Mouse (Mus musculus): ENCODE measurements around the gene Cdk17. TPM values are rescaled to one million over a fixed set of nuclear protein-coding genes. Genes with fewer than 3 reads are reported as not detected.

Gene Cdk17
- polyA plus RNA-seq, 1 experiment from 2014 or later, result 24.8 TPM

DNA sequence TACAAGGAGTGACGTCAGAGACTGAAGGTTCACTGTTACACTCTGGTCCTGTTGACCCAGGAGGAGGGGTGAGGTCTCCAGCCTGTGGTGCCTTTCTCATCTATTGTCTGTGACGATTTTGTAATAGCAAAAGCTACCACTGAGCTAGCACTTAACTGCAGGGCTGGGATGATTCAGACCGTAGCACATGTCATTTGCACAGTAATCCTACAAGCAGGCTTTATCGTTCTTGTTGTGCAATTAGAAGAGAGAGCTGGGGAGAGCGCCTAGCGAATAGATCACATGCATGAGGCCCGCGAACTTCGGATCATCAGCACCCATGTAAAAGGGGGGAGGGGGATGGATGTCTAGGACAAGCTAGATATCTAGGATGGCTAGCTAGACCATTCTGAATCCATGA, 105.2 kb downstream of the Cdk17 start:
- Histone ChIP-seq H3K27ac (ENCODE audit: low read depth, low read length) (no peak overlapping the region), H3K36me3 (ENCODE audit: control insufficient read depth, insufficient read depth, low read length) (peaks cover 34% of the 10 kb centered on the region), H3K4me2 (replicated peaks; ENCODE audit: low read depth, low read length) (no peak overlapping the region), H3K9ac (ENCODE audit: low read depth, low read length) (no peak overlapping the region), H3K27me3 (ENCODE audit: control insufficient read depth, insufficient read depth, low read length) (no peaks in the 10 kb centered on the region), H3K4me1 (ENCODE audit: control insufficient read depth, insufficient read depth, low read length) (peaks cover 18% of the 10 kb centered on the region), H3K9me3 (ENCODE audit: control insufficient read depth, low read length) (no peaks in the 10 kb centered on the region), H3K4me3 (ENCODE audit: low read length) (no peak overlapping the region)
- ATAC-seq (ENCODE audit: low FRiP score, low TSS enrichment), result no peak
- WGBS, result 92% methylated on average over 9 of the region's 9 CpGs

DNA sequence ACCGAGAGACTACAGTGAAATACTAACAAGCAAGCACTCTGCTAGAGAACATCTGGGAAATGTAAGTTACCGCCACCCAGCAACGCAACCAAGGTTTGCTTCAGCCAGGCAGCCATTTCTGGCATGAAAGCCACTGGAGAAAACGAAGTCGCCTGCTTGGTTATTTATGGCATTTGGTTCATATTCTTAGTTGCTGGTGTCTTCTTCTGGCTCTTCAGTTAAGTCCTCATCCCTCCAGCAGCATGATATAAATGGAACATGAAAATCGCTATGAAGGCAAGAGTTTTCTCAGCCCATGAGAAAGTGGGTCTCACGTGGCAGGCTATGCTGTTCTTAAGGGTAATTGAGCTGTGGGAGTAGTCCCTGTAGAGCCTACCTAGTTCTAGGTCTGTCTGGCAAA, 105.8 kb downstream of the Cdk17 start:
- 87% methylated on average over 7 of the region's 7 CpGs for WGBS
- peaks cover 11% of the 10 kb centered on the region for H3K4me1 ChIP-seq (ENCODE audit: control insufficient read depth, insufficient read depth, low read length)
- no peak overlapping the region for H3K4me2 ChIP-seq (replicated peaks; ENCODE audit: low read depth, low read length)
- no peak overlapping the region for H3K9ac ChIP-seq (ENCODE audit: low read depth, low read length)
- no peak overlapping the region for H3K27ac ChIP-seq (ENCODE audit: low read depth, low read length)
- ATAC-seq (ENCODE audit: low FRiP score, low TSS enrichment), result no peak
- H3K27me3 ChIP-seq (ENCODE audit: control insufficient read depth, insufficient read depth, low read length), result no peaks in the 10 kb centered on the region
- H3K4me3 ChIP-seq (ENCODE audit: low read length), result no peak overlapping the region
- H3K9me3 ChIP-seq (ENCODE audit: control insufficient read depth, low read length), result no peaks in the 10 kb centered on the region
- H3K36me3 ChIP-seq (ENCODE audit: control insufficient read depth, insufficient read depth, low read length), result peaks cover 34% of the 10 kb centered on the region

- Histone ChIP-seq H3K27ac (ENCODE audit: low read depth, low read length) (no peak overlapping the region), H3K4me3 (ENCODE audit: low read length) (no peak overlapping the region), H3K36me3 (ENCODE audit: control insufficient read depth, insufficient read depth, low read length) (peaks cover 34% of the 10 kb centered on the region), H3K27me3 (ENCODE audit: control insufficient read depth, insufficient read depth, low read length) (no peaks in the 10 kb centered on the region), H3K4me2 (replicated peaks; ENCODE audit: low read depth, low read length) (no peak overlapping the region), H3K9me3 (ENCODE audit: control insufficient read depth, low read length) (no peaks in the 10 kb centered on the region), H3K4me1 (ENCODE audit: control insufficient read depth, insufficient read depth, low read length) (peaks cover 2% of the 10 kb centered on the region), H3K9ac (ENCODE audit: low read depth, low read length) (no peak overlapping the region)
- 91% methylated on average over 5 of the region's 5 CpGs for WGBS
- no peak for ATAC-seq (ENCODE audit: low FRiP score, low TSS enrichment)
These were observed 106.8 kb downstream of the Cdk17 start for GRCm38 (mm10) chr10:93267509-93267908.

DNA sequence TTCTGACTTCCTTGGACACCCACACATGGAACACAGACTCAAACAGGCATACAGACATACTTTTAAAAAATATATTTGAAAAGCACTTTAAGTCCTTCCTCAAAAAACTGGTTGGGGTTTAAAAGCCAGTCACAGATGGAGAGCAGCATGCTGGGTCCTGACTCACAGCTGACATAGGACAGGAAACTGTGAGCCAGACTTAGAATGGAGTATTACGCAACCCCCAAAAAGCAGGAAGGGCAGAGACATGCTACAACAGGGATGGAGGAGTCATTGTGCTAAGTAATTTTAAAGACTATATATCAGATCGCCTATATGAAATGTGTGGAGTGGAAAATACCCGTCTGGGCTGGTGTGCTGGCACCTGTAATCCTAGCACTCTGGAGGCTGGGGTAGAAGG, 107.7 kb downstream of the Cdk17 start:
- H3K9ac ChIP-seq (ENCODE audit: low read depth, low read length), result no peak overlapping the region
- H3K27me3 ChIP-seq (ENCODE audit: control insufficient read depth, insufficient read depth, low read length), result no peaks in the 10 kb centered on the region
- ATAC-seq (ENCODE audit: low FRiP score, low TSS enrichment), result no peak
- H3K4me2 ChIP-seq (replicated peaks; ENCODE audit: low read depth, low read length), result no peak overlapping the region
- H3K4me3 ChIP-seq (ENCODE audit: low read length), result no peak overlapping the region
- H3K36me3 ChIP-seq (ENCODE audit: control insufficient read depth, insufficient read depth, low read length), result peaks cover 32% of the 10 kb centered on the region
- H3K9me3 ChIP-seq (ENCODE audit: control insufficient read depth, low read length), result no peaks in the 10 kb centered on the region
- 92% methylated on average over 3 of the region's 3 CpGs for WGBS
- no peak overlapping the region for H3K27ac ChIP-seq (ENCODE audit: low read depth, low read length)
- H3K4me1 ChIP-seq (ENCODE audit: control insufficient read depth, insufficient read depth, low read length), result no peaks in the 10 kb centered on the region; the same call in none of the 2 replicates

- Histone ChIP-seq H3K36me3 (ENCODE audit: control insufficient read depth, insufficient read depth, low read length) (peaks cover 19% of the 10 kb centered on the region), H3K4me2 (replicated peaks; ENCODE audit: low read depth, low read length) (no peak overlapping the region)
- 20% methylated on average over 4 of the region's 4 CpGs for WGBS
These were observed 109.1 kb downstream of the Cdk17 start for GRCm38 (mm10) chr10:93269744-93270143.

GRCm38 (mm10) chr10:93270889-93271460, 110.3 kb downstream of the Cdk17 start:
- WGBS, result 87% methylated on average over 6 of the region's 6 CpGs
- Histone ChIP-seq H3K27me3 (ENCODE audit: control insufficient read depth, insufficient read depth, low read length) (no peaks in the 10 kb centered on the region), H3K36me3 (ENCODE audit: control insufficient read depth, insufficient read depth, low read length) (peaks cover 7% of the 10 kb centered on the region; the same call in 1 of the 2 replicates), H3K4me3 (ENCODE audit: low read length) (no peak overlapping the region), H3K4me2 (replicated peaks; ENCODE audit: low read depth, low read length) (no peak overlapping the region), H3K27ac (ENCODE audit: low read depth, low read length) (no peak overlapping the region), H3K9me3 (ENCODE audit: control insufficient read depth, low read length) (no peaks in the 10 kb centered on the region), H3K9ac (ENCODE audit: low read depth, low read length) (no peak overlapping the region), H3K4me1 (ENCODE audit: control insufficient read depth, insufficient read depth, low read length) (peaks cover 17% of the 10 kb centered on the region)
- no peak for ATAC-seq (ENCODE audit: low FRiP score, low TSS enrichment)

More at GRCm38 (mm10) chr10:93269744-93270143, 109.1 kb downstream of the Cdk17 start:
- Histone ChIP-seq H3K4me1 (ENCODE audit: control insufficient read depth, insufficient read depth, low read length) (peaks cover 8% of the 10 kb centered on the region), H3K27ac (ENCODE audit: low read depth, low read length) (no peak overlapping the region), H3K9ac (ENCODE audit: low read depth, low read length) (no peak overlapping the region; the same call in 1 of the 2 replicates), H3K27me3 (ENCODE audit: control insufficient read depth, insufficient read depth, low read length) (no peaks in the 10 kb centered on the region), H3K9me3 (ENCODE audit: control insufficient read depth, low read length) (no peaks in the 10 kb centered on the region), H3K4me3 (ENCODE audit: low read length) (no peak overlapping the region)
- no peak for ATAC-seq (ENCODE audit: low FRiP score, low TSS enrichment)

DNA sequence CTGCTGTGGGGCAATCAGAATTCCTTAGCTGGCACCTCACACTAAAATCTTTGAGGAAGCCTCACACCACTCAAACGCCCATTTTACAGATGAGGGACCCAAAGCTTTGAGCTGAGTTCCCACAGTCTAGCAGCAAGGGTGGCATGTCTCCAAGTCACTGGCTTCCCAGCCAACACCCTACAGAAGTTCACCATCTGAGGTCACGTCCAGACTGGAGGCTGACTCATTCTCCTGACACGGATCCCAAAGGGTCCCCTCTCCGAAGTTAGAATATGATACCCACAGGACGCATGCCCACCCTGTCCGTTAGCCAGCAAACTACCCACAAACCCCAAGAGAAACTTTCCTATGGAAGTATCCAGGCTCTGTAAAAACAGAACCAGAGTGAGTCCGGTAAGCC, 111.2 kb downstream of the Cdk17 start:
- no peak overlapping the region for H3K9ac ChIP-seq (ENCODE audit: low read depth, low read length)
- H3K9me3 ChIP-seq (ENCODE audit: control insufficient read depth, low read length), result no peaks in the 10 kb centered on the region
- H3K27me3 ChIP-seq (ENCODE audit: control insufficient read depth, insufficient read depth, low read length), result no peaks in the 10 kb centered on the region
- peaks cover 23% of the 10 kb centered on the region for H3K4me1 ChIP-seq (ENCODE audit: control insufficient read depth, insufficient read depth, low read length)
- ATAC-seq (ENCODE audit: low FRiP score, low TSS enrichment), result no peak
- H3K36me3 ChIP-seq (ENCODE audit: control insufficient read depth, insufficient read depth, low read length), result peaks cover 1% of the 10 kb centered on the region; the same call in 1 of the 2 replicates
- no peak overlapping the region for H3K27ac ChIP-seq (ENCODE audit: low read depth, low read length)
- no peak overlapping the region for H3K4me3 ChIP-seq (ENCODE audit: low read length)
- WGBS, result 86% methylated on average over 7 of the region's 7 CpGs
- no peak overlapping the region for H3K4me2 ChIP-seq (replicated peaks; ENCODE audit: low read depth, low read length)

DNA sequence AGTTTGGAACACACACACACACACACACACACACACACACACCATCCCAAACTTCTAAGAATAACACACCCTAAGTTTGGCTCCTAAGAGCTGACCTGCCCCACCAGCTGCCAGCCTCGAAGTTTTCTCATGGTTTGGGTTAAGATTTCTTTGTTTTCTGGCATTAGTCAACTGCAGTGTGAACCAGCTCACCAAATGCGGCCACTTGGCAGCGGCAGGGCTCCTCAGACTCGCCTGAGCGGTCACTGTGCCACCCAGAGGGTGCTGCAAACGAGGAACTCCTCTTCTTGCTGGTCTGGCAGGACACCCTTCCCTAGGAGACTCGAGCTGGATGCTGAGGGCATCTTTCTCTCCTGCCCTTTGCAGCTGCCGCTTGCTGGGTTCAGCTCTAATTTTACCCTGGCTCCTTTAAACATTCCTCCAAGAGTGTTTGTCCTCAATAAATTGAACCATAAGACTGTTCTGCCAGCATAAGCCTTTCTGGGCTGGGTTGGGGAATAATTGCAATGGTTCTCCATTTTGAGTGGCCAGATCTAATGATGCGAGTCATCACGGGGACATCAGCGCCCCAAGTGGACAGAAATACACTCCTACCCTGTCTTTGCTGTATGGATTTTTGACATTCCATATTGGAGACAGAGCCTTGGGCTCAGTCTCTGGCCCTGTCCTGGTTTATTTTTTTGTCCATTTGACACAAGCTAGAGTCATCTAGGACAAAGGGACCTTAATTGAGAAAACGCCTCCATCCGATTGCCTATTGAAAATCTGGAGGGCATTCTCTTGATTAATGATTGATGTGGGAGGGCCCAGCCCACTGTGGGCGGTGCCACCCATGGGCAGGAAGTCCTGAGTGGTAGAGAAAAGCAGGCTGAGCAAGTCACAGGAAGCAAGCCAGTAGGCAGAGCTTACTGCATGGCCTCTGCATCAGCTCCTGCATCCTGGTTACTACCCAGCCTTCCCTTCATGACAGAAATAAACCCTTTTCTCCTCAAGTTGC, 112.6 kb downstream of the Cdk17 start:
- ATAC-seq (ENCODE audit: low FRiP score, low TSS enrichment), result no peak
- Histone ChIP-seq H3K36me3 (ENCODE audit: control insufficient read depth, insufficient read depth, low read length) (no peaks in the 10 kb centered on the region), H3K4me2 (replicated peaks; ENCODE audit: low read depth, low read length) (no peak overlapping the region), H3K4me1 (ENCODE audit: control insufficient read depth, insufficient read depth, low read length) (peaks cover 23% of the 10 kb centered on the region), H3K27ac (ENCODE audit: low read depth, low read length) (no peak overlapping the region), H3K4me3 (ENCODE audit: low read length) (no peak overlapping the region), H3K9ac (ENCODE audit: low read depth, low read length) (no peak overlapping the region), H3K27me3 (ENCODE audit: control insufficient read depth, insufficient read depth, low read length) (no peaks in the 10 kb centered on the region), H3K9me3 (ENCODE audit: control insufficient read depth, low read length) (no peaks in the 10 kb centered on the region)
- 76% methylated on average over 14 of the region's 14 CpGs for WGBS

GRCm38 (mm10) chr10:93274277-93274696, 113.6 kb downstream of the Cdk17 start:
- no peak for ATAC-seq (ENCODE audit: low FRiP score, low TSS enrichment)
- H3K27ac ChIP-seq (ENCODE audit: low read depth, low read length), result no peak overlapping the region
- no peak overlapping the region for H3K4me2 ChIP-seq (replicated peaks; ENCODE audit: low read depth, low read length)
- H3K9me3 ChIP-seq (ENCODE audit: control insufficient read depth, low read length), result no peaks in the 10 kb centered on the region
- H3K9ac ChIP-seq (ENCODE audit: low read depth, low read length), result no peak overlapping the region
- WGBS, result 53% methylated on average over 2 of the region's 2 CpGs
- H3K36me3 ChIP-seq (ENCODE audit: control insufficient read depth, insufficient read depth, low read length), result peaks cover 6% of the 10 kb centered on the region; the same call in 1 of the 2 replicates
- peaks cover 23% of the 10 kb centered on the region for H3K4me1 ChIP-seq (ENCODE audit: control insufficient read depth, insufficient read depth, low read length)
- no peaks in the 10 kb centered on the region for H3K27me3 ChIP-seq (ENCODE audit: control insufficient read depth, insufficient read depth, low read length)
- H3K4me3 ChIP-seq (ENCODE audit: low read length), result no peak overlapping the region

Measured in kidney, embryonic 14.5 days (tissue).